Mouse (Mus musculus) embryo, embryonic 11.5 days (tissue): ENCODE measurements around the gene Adamts15.

Experiments
- DNase-seq: peaks from one replicate; pipeline ENCODE4 v3.0.0-alpha.2; 2012; ENCODE audit warnings: low read depth, low spot score

Adamts15 gene

DNA sequence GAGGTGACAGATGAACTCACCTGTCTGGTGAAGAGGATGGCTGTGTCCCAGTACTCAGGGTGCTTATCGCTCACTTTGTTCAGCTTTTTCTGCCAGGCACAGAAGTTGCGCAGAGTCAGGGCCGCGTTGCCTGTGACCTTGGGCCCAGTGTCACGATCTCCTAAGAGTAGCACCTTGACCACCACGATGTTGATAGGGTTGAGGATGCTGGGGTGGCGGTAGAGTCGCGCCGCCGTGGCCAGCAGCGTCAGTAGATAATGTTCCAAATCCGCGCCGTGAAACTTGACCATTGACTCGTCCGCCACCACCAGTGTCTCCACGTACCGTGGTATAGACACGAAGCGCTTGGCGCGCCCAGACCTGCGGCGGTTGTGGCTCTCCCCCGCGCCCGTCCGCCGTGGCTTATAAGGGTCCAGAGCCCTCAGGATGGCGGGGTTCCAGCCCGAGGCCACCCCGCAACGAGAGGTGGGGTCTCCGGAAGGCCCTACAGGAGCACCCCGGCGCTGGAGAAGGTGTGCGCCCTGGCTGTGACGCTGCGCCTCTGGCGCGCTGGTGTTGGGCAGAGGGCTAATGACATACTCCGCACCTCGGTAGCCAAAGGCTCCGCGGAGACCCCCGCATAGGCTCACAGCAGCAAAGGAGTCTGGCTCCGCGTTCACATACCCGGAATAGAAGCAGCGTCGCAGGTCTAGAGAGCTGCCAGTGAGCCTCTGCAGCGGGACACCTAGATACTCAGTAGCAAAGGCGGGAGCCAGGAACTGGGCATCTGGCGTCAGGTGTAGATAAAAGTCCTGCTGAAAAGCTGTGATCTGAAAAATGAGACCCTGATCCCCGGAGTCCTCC is 770 bp downstream of the Adamts15 start:
- no peak for DNase-seq

DNA sequence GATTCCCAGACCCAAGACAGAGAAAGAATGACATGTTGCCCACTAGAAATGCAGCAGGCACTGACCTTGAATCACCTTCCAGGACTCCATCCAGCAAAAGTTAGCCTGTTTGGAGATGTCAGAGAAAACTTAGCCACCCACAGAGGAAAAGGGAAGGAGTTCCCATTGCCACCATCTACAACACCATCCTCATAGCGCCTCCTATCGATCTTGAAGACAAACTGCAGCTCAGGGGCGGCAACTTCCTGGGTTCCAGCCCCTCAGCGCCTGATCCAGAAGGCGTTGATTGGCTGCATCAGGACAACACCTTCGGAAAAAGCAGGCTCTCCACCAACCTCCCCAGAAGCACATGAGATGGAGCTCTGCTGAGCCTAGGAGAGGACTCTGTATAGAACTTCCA is 1.5 kb downstream of the Adamts15 start:
- DNase-seq = no peak

DNA sequence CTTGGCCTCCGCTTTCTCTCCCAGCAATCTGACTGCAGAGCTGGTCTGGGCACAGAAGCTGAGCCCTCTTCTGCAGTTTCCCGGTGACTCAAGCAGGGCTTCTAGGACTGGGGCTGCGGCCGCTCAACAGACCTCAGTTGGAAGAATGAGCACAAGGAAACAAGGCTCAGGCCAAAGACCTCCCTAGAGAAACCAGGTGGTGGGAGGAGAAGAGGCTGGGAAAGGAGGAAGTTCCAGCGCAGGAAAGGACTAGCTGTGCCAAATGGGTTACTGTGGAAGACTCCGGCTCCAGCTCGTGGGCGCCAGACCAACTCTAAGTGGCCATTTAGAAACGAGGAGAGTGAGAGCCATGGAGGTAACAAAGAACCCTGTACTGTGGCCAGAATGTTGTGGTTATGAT is 2.6 kb downstream of the Adamts15 start:
- no peak for DNase-seq

DNA sequence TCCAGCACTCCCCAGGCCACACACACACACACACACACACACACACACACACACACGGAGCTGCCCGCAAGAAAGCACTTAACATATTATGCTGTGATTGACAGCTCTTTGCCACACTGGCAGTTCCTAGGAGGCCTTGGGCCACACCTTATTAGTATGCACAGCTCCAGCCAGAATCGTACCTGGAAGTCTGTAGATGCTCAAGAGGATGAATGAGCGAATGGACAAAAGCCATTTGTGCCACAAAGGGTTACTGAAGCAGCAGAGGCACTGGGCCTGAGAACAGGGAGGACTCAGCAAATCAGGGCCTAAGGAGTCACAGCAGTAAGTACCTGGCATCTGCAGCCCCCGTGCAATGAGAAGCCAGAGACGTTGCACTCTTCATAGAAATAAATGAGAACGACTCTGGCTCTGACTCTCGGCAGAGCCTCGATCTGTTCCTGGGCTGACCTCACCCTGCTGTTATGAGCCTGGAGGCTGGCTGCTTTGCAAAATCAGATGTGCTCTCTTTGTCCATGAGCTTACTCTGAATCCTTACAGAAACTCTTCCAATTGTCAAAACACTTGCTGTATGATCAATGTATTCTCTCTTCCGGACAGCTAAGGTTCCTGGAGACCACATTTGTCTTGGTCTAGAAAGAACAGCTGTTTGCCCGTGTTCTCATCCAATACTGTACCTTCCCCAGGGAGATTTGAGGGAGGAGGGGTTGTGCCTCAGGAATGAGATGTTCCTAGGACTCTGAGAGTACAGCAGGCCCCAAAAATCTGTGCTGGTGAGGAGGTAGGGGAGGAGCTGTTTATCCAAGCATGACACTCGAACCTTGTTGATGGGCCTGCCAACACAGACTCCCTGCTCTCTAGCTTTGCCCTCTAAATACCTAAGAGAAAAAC is 3.5 kb downstream of the Adamts15 start:
- no peak for DNase-seq

DNA sequence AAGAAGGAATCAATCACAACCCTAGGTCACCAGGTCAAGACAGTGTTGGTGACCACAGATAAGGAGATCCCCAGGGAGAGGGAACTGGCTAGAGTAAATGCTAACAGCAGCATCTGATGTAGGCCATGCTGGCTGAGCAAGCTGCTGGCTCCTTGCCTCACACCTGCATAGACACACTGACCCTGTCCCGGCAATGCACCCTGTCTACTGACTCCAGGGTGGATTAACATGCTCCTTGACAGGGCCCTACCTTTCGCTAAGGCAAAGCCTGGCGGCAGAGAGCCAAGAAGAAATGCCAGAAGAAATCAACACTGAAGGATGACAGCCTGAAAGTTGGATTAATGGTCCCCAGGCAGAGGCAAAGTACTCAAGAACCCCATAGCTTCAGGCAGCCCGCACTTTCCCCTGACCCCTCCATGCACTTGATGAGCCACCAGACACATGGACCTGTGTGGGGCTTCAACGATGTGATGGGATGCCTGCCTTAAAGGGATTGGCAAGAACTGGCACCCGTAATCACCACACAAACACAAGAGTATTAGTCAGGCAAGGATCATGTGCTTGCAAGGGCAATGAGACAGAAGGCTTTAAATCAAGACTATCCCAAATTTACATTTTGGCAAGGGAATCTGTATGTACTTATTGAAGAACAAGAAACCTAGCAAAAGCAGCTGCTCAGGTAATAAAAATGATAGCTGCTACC is 5.8 kb downstream of the Adamts15 start:
- DNase-seq = no peak

DNA sequence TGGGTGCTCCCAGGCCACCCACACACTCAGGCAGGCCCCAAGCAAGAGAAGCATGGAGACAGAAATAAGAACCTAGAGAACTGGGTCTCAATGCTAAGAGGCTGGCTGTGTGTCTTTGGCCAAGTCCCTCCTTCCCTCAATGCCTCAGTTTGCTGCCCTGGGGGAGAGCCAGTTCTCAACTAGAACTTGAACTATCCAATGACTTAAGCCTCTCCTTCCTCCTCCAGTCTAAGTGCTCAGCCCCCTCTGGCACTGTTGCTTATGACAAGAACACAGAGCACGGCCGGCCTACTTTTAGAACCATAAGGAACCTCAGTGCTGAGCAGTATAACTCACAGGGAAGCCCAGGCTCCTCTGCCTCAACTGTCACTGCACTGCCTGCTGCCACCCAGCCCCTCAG is 8.0 kb downstream of the Adamts15 start:
- DNase-seq = no peak

DNA sequence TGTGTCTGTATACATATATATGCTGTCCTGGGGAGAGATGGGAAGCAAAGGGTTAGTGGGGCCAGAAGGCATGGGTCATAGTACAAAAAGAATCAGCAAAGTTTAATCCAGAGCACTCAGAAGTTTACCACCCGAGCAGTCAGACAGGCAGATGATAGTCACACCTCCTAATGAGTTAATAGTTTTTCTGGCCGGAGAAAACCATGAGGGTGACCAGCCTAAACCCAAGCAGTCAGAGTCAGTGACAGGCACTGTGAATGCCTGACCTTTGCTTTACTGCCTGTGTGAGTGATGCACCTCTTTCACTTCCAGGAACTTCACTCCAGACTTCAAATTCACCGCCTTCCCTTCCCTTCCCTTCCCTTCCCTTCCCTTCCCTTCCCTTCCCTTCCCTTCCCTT is 8.8 kb downstream of the Adamts15 start:
- DNase-seq = no peak

DNA sequence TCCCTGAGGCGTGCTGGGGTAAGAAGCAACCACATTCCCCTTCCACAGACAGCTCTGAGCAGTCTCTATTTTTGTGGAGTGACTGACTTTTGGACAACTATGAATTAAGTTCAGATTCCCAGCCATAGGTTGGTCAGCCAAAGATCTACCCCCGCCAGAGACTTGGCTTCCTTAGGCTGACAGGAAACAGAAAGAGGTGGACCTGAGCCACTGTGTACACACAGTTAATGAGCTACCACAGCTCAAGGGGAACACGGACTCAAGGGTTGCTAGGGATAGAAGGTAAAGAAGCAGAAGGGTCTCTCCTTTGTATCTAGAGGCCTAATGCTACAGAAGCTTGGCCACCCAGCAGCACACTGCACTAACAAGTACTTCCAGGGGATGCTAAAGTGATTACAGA is 10.1 kb downstream of the Adamts15 start:
- DNase-seq = no peak

DNA sequence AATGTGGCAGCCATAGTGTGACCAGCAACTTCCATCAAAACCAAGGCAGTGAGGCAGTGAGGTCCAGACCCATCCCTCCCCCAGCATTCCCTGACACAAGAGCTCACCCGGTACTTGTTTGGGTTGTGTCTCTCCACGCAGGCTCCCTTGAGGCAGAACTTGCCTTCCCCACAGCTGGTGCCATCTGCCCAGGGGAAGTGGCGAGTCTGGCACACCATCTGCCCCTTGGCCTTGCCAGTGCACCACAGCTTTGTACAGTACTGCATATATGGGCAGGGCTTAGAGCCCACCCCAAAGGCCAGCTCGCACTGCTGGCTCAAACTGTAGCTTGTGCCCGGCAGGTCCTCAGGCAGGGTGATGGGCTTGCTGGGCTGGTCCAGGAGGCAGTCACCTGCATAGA is 11.8 kb downstream of the Adamts15 start:
- no peak for DNase-seq

DNA sequence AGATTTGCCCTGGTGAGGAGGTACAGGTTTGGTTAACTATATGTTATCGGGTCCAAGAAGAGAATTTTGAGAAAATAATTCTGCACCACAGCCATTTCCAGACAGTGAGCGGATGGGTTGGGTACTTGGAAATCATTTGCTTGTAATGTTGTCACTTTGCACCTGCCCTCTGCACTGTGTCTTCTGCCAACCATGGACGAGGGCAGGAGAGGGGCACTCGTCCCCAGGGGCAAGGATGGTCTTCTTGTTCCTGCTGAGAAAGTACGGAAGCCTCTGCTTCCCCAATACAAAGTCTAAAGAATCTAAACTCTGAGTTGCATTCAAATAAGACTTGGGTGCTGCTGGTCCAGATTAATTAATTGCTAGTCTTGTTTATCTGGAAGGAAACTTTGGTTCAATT is 13.3 kb downstream of the Adamts15 start:
- no peak for DNase-seq

DNA sequence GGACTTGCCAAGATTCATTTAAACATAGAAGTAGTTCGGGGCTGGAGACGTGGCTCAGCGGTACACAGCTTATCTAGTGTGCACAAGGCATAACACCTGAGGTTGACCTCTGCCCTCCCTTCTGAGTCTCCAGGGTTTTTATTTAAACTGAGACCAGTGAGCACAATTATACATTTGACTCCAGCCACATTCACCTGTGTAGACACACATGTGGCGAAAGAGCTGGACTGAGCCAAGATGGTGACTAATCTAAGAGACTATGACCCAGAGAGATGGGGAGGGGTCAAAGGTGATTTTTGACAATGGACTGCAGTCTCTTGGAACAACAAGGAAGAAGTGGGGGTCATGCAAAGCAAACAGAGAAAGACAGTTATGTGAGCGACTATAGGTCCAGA is 14.0 kb downstream of the Adamts15 start:
- no peak for DNase-seq

DNA sequence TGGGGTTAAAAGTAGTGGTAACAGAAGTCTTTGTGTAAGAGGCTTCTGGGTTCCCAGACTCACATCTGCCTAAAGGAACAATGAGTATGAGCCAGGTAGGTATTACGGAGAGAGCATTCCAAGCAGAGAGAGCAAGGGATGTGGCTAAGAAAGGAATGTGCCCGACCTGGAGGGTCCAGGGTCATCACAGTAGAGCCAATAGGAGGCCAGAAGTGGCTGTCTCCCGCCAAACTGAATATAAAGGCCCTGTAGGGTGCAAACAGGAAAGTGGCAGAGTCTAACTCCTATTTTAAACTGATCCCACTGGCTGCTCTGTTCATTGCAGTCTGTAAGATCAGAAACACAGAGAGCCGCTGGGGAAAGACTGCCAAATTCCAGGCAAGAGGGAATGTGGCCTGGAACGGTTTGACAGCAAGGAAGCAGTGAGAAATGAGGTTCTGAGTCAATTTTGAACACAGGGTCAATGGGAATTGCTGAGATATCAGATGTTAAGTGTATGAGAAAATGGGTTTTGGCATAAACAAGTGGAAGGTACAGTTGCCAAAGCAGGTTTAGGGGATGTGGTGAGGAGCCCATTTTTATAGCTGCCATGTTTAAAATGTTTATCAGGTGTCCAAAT is 14.5 kb downstream of the Adamts15 start:
- DNase-seq = no peak

DNA sequence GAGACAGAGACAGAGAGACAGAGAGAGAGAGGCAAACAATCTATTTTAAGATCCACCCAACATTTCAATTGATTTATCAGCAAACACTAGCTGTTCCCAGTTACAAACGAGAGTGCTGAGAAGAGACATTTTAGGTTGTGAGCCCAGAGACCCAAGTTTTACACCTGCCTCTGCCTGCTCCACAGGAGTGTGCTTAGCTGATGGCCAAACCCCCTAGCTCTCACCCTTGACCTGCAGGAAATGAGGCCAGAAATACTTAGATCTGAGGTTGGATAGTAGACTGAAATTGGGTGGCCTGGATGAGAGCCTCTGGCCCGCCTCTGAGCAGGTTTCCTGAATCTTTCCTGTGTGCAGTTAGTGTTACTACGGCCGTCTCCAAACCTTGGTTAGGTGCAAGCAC is 15.8 kb downstream of the Adamts15 start:
- no peak for DNase-seq

DNA sequence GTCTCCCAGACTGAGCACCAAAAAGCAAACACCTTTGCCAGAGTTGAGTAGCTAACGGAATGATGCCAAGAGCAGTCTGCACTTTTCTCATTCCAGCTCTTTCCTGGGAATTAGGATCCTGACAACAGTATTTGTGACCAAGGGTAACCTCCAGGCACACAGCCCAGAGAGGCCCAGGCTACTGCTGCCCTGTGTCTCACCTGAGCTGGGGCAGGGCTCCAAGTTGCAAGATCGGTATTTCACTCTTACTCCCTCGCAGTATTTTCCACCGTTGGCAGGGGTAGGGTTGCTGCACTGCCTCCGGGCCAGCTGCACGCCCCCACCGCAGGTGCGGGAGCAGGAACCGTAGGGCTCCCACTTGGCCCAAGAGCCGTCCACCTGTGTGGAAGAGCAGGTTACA is 16.4 kb downstream of the Adamts15 start:
- DNase-seq = no peak

DNA sequence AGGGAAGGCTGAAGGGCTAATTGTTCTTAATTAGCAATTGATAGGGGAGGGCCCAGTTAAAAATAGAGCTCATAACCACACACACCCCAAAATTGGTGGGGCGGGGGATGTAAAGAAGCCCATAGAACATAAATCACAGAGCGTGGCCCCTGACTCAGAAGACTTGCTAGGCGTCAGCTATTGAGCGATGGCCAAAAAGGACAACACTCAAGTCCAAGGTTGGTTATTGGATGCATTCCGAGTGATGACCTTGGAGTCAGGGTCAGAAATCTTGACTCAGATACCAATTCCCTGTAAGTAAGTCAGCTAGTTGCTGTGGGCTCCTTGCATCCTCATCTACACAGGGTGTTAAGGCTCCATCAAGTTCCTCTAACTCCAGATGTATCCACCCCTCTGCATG is 19.0 kb downstream of the Adamts15 start:
- DNase-seq = no peak

DNA sequence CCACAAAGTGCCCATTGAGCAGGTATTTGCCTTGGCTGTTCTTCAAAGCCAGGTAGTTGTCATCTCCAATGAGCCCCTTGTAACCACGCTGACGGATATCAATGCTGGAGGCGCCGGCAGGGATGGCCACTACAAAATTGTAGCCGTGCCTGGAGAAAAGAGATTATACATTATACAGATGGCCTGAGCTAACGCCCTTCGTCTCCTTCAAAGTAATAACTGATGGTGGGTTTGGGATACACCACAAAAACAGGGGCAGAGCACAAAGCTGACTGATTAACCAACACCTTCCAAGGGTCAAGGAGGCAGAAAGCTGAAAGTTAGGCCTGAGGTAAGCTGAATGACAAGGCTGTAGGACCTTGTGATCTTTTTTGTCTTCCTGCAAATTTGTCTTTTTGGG is 19.6 kb downstream of the Adamts15 start:
- DNase-seq = no peak

DNA sequence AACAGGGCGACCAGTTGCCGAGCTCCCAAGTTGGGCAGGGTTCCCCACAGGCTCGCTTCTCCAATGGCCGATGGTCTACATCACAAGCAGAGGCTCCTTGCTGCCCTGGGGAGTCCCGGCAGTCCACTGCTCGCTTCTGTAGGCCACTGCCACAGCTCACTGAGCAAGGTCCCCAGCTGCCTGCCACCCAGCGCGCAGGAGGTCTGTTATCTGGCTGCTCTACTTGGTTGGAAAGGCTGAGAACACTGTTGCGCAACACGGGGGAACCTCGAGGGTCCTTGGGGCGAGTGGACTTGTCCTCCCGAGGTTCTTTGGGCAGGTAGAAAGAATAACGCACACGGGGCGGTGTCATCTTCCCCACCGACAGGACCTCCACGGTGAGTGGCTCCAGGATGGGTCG is 20.1 kb downstream of the Adamts15 start:
- DNase-seq = no peak

DNA sequence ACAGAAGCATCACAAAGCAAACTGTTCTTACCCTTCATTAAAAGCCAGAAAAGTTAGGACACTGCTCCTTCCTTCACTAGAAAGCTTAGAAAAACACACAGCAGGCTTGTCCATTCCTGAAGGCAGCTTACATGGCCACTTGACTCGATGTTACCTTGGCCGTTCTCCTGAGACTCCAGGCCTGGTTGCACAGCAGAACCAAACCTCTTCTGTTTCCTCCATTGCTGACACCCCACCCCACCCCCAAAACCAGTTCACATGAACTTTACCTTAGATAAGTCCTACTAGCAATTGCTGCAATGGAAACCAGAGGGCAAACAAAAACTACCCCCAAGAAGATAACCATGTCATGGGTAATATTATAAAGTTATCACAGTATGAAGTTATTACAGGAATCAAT is 25.1 kb downstream of the Adamts15 start:
- DNase-seq = no peak

DNA sequence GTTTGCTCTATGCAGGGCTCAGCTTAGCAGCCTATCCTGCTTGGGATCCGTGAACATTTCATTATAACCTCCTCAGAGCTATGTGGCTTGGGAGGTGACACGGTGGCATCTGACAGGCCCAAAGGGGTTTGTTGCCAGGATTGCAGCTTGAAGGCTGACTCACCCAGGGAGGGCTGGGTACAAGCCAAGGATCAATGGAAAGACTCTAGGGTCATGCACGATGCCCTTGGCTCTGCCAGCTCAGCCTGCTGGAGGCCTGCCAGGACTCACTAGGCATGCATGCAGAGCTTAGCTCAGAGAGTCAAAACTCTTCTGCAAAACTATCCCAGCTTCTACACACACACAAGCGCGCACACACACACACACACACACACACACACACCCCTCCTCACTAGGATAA is 25.5 kb downstream of the Adamts15 start:
- no peak for DNase-seq

DNA sequence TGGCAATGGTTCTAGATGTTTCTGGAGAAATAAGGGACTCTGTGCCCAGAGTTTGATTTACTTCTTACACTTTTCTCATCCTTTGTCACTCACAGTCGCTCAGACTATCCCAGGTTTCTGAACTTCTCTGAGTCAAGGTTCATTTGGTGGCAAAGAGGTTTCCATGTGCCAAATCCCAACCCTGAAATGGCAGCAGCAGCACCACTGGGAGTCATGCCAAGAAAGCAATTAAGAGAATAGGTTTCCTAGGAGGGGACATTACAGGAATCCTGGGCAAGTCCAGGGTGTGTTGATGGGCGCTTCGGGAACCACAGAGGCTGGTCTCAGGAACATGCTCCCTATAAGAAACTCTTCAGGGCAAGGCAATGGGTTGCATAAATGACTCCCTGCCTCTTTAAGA is 26.6 kb downstream of the Adamts15 start:
- DNase-seq = no peak

DNA sequence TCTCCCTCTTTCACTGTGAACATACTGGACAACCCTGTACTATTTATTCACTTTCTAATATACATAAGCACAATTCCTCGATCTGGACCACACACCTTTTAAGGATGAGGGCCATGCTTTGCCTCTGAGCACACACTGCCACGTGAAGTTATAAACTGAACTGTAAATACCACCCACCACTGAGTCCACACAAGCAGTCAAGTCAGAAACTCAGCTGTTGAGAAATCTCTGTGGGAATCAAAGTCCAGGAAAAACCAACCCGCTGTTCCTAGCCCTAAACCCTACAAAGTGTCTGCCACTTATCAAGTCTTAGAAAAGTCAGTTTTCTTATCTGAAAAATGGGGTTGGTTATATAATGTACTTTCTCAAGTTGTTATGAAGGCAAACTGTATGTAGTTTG is 36.0 kb downstream of the Adamts15 start:
- DNase-seq = no peak

DNA sequence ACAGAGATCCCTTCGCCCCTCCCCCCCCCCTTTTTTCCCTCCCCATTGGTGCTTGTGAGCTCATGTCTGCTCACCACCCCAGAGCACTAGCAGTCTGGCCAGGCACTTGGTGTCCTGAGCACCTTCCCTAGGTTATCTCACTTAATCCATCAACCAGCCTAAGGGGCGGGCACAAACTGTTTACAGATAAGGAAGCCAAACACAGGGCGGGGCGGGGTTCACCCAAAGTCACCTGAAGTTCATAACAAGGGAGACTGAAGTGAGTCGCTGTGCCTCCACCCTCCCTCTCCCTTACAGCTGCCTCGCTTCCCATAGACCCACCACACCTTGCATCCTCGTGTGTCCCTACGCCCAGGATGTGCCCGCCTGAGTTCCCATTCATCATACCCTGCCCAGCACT is 41.7 kb downstream of the Adamts15 start:
- DNase-seq = no peak
